Mouse (Mus musculus) heart, adult 9 months (tissue): ENCODE measurements around the gene Sigirr.

Source experiments
- DNase-seq, 2 experiments: peaks; one replicate each; pipeline ENCODE4 v3.0.0; 2022; ENCODE audit warnings: low spot score in 2 of 2

Sigirr gene

DNA sequence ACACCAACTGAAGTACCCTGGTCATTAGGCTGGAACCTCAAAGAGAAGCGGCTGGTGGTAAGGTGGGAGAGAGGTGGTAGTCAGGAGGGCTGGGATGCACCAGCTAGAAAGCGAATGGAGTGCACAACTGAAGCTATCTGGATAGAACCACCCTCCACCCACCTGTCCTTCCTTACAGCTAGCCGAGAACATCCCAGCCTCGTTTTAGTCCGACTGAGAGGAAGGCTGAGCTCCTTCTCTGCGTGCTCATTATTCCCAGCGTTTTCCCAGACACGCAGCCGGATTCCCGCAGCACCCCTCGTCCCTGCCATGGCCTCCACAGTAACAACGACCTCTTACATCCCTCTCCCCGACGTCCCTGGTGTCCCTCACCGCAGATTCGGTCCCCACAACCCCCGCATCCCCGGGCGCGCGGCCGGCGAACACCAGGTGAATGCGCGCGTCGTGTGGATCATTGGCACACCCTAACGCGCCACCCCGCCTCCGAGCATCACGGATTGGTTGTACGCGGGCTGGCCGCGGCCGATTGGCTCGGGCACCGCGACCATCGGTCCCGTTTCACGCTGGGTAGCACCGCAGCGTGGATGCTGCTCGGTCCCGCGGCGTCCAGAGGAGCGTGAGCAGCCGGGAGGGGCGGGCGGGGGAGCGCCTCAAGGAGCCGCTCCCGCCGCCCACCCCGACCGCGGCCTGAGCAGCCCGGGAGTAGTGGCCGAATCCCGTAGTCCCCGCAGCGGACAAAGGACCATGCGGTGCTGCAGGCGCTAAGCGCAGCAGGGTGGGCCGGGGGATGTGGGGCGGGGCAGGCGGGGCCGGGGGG, 39.7 kb downstream of the Sigirr start, which contains the start of gene B4galnt4:
Gene B4galnt4, plus strand, starts transcription at position 679 of the 817 bp plus-strand sequence.
- peak; percentile 25 to 62 for DNase-seq

DNA sequence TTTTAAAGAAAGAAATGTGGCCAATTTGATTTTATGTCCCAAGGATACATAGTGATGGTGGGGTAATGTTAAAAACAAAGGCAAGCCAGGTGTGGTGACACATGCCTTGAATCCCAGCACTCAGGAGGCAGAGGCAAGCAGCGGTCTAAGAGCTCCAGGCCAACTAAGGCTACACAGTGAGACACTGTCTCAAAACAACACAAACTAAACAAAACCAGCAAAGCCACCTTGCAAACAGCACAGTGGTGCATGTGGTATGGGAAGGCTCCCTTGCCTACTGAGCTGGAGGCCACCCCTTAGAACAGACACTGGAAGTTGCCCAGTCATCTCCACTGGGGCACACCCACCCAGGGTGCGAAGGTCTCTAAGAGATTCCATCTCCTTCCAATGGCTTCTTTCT, 40.4 kb downstream of the Sigirr start:
- DNase-seq: no peak

DNA sequence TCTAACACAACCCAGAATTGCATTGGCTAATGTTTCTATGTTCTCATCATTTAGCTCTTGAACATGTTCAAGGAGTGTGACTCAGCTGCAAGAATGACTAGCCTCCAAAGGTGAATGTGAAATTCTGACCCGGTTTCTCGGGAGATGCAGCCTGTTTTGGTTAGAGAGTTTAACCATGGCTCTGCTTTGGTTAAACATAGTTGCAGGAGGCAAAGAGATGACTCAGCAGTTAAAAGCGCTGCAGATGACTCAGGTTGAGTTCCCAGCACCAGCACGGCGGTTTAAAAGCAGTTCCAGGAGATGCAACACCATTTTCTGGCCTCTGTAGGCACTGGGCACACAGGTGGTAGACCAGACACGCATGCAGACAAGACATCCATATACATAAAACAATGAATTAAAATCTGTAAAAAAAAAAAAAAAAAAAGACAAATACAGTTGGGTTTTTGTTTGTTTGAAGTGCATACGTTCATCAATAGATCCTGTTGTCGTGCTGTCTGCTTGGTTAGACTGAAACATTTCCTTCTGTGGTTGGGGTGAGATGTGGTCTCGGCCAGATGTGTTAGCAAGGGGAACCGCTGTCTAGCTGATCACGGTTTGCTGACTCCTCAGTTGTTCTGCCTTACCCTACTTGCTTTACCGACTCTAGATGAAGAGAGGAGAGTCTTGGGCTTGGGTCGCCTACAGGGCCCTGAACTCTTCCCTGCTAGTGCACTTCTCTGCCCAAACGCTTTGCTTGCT, 41.6 kb downstream of the Sigirr start:
- no peak for DNase-seq

DNA sequence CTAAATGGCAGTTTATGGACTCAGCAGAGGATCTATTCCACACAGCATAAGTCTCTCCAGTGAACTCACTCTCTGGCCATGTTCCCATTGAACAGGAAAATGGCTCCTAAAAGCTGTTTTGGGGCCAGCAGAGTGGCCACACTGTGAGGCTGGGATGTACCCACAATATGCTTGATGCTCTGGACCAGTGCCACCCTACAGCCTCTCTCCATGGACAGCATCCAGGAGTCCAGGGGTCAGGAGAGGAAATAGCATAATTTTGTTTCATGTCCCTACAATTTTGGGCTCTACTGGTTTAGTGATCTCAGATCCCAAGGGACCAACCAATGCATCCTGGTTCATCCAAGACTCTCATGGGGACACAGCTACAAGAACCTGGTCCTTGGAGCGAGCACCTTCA, 42.8 kb downstream of the Sigirr start:
- no peak for DNase-seq

DNA sequence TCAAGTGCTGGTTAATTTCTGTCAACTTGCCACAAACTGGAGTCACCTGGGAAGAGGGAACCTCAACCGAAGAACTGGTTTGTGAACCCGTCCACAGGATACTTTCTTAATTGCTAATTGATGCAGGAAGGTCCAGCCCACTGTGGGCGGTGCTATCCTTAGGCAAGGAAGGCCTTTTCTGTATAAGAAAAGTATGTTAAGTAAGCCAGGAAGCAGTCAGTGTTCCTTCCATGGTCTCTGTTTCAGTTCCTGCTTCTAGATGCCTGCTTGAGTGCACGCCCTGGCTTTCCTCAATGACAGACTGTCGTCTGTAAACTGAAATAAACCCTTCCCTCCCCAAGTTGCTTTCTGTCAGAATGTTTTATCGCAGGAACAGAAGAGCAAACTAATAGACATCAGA, 43.4 kb downstream of the Sigirr start:
- no peak for DNase-seq

DNA sequence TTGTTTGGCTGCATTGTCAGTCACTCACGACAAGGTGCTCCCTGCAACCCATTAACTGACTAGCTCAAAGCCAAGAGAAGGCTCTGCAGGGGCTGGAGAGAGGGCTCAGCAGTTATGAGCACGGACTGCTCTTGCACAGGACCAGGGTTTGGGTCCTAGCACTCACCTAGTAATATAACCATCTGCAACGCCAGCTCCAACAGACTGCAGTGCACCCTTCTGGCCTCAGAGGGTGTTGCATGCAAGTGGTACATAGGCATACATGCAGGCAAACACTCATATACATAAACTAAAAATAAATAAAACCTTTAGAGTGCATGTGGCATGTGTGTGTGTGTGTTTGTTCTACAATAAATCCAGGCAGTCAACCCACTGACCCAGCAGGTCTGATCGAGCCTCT, 44.6 kb downstream of the Sigirr start:
- DNase-seq: no peak

DNA sequence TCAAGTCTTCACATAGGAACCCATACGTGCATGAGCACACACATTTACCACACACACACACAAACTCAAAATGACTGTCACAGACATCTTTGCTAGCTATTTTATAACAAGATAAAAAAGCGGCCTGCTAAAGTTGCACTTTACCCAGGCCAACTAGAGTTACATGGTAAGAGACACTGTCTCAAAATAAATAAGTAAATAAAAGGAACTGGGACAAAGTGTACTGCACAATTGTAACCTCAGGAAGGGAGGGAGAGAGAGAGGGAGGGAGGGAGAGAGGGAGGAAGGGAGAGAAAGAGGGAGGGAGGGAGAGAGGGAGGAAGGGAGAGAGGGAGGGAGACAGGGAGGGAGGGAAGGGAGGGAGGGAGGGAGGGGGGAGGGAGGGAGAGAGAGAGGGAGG, 48.0 kb downstream of the Sigirr start:
- DNase-seq: no peak

DNA sequence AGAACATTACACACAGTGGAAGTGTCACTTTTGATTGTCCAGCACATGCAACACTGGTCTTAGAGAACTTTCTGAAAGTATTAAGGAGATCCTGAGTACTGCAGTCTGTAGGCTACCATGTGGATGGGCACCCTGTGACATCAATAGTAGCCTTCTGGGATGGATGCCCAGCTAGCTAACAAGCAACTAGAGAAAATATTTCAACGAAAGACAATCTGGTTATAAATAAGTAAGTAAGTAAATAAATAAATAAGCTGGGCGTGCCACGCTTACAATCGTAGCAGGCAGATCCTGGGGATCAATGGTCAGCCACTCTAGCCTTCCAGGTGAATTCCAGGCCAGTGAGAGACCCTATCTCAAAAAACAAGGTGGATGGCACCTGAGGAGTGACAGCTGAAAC, 48.4 kb downstream of the Sigirr start:
- DNase-seq: no peak

DNA sequence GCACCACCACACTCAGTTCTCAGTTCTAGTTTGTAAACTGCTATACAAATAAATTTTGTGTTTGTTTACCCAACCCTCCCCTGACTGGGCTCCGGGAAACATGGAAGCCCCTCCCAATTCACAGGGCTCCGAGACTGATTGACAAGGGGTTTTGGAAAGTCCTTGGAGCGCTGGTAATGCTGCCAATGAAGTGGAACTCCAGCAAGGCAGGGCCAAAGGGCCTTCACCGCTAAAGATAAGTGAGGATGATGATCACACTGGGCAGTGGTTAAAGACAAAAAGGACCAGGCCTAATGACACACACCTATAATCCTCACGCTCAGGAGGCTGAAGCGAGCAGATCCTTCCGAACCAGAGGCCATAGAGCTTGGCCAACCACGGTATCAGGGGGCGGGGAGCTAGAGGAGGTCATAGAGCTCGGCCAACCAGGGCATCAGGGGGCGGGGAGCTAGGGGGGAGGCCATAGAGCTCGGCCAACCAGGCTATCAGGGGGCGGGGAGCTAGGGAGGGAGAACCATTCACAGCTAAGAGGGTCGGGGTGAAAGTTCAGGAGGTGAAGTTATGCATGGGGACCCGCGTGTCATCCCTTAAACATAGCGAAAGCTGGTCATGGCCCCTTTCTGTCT, 49.2 kb downstream of the Sigirr start:
- no peak for DNase-seq

DNA sequence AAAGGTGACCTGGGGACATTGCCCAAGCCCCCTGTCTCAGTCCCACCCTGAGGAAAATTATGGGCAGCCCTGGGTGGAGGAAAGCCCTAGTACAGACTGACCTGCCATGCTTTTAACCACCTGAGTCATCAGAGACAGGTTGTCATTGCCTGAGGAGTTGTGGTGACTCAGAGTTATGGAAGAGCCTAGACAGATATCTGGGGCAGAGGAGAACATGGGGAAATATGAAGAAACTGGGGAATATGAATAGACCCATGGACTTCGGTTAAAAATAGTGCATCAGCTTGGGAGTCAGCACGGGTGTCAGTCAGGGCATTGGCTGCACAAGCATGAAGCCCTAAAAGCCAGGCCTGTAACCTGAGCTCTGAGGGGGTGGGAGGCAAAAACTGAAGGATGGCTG, 51.0 kb downstream of the Sigirr start:
- DNase-seq: no peak

DNA sequence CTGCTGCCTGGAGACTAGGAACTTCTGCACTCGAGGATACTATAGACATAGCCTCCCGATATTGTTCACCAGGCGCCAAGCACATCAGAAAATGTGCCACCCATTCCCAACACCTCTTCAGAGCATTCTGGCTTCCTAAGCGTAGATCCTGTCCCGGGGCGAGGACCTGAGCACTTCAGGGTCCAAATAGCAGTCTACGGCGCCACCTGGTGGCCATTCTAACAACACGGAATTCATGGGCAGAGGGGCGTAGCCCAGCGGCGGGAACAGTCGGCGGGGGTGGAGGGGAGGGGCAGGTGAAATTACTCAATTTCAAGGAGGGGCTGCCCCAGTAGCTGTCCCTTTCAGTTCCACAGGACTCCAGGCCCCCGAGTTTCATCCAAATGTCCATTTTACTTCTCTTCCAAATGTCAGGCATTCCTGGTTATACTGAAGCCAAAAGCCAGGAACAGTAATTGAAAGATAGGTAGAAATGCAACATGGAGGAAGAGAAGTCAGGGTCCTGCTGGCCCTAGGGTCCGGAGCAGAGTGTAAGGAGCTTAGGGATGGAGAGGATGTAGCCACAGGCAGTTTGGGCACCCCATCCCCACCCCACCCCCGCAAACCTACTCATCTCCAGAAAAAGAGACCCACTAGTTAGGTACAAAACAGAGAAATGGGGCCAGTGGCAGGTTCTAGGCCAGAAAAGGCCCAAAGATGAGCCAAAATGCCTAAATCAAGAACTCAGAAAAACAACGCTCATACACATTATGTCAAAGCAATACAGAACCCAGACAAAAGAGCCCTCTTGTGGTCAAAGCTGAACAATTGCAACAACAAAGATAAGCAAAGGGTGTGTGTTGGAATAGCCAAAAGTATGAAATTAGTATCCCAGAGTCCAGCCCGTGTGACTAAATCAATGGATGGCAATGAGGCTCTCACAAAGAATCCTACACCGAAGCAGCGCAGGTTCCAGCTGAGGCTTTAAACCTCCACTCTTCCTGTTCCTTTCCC, 51.9 kb downstream of the Sigirr start:
- DNase-seq: peak; percentile 91 to 94

DNA sequence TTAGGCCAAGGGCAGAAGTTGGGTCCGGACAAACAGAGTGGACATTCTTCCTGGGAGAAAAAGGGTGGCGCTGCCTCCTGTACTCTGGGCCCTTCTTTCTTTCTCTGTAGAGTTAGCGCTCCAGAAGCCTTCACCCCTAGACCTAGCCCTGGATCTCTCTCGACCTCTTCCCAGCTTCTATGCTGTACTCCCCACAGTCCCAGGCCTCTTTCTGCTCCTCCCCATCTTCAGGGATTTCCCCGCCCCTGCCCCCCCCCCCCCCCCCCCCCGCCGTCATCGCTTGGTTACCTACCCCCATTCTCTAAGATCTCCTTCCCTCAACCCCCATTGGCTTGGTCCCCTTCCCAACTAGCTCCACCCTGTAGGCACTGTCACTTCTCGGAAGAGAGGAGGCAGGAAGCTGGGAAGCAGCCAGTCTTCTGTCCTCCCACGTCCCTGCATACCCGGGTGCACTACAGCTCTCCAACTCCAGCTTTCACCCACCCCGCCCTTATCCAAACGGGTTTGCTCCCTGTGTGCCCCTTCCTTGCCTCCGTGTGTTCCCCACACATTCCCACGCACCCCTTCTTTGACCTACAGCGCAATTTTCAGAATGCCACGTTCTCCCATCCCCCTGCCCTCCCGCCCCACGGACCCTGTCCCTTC, 52.7 kb downstream of the Sigirr start:
- DNase-seq: peak; percentile 91 to 94

DNA sequence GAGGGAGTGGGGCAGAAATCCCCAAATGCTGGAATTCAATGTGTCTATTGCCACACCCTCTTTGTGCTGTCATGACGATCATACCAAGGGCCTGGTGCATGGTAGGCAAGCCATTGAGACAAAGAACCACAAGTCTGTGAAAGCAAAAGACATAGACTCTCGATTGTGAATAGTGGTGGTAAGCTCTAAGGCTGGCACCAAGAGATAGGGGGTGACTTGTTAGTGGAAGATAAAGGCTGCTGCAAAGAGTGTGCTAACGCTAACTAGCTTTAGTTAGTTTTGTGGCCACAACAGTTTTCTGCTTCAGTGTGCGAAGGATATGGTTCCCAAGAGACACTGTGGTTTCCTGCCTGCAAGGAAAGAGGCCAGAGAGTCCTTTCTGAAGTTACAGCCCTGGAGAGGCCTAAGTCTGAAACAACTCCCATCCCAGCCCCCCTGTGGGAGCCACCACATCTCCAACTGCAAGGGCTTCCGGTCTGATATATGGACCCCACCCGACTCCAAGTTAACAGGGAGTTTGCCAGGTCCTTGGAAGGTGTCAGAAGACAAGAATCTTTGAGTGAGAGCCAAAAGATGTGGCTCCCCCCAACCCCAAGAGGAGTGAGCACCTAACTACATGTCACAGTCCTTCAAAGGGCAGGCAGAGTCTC, 53.3 kb downstream of the Sigirr start:
- DNase-seq: peak; percentile 72 to 73

DNA sequence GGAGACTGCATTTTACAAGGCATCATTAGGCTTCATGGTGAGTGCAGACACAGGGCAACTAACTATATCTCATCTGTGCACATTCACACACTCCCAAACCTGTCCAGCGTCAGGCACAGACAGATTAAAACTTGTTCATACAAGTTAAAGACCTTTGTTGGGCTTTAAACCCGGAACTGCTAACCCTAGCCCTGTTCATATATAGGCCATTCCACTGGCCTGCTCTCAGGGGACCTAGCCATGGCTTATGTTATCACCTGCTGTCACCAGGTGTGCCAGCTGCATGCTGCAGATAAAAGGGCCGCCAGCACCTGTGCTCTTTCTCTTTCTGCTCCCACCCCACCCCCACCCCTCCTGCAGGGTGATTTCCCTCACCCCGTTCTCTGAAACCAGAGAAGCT, 57.8 kb downstream of the Sigirr start:
- DNase-seq: no peak

DNA sequence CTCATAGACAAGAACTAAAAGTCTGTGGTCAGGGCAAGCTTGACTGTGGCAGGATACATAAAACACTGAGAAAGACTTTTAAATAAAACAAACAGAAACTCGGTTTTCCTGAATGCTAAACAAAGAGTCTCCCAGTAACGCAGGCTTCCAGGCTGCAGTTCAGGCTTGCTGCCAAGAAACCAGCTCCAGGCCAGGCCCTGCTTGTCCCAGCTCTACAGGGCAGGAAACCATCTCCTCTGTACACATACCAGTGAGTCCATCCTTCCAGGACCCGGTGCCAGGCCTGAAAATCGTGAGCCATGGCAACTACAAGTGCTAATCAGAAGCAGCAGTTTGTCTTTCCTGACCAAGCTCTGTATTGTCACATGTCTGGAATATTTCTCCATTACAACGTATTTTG, 58.7 kb downstream of the Sigirr start:
- DNase-seq: peak; percentile 81 to 86
